Mouse (Mus musculus): ENCODE data around the gene Fbxo47. TPM values are rescaled to one million over a fixed set of nuclear protein-coding genes. Genes with fewer than 3 reads are reported as not detected.
A peak's percentile ranks its signal among the peaks of the same experiment; 100 is the strongest.

The Fbxo47 gene
- polyA plus RNA-seq, 1 experiment from 2014 or later: 0.62 TPM

GRCm38 (mm10) chr11:97866091-97866888 lies 17.7 kb downstream of the Fbxo47 start:
- no peaks in the 10 kb centered on the region for H3K27me3 ChIP-seq (ENCODE audit: control insufficient read depth, insufficient read depth, low read length)
- no peaks in the 10 kb centered on the region for H3K4me1 ChIP-seq (ENCODE audit: control insufficient read depth, insufficient read depth, low read length)
- H3K27ac ChIP-seq (replicated peaks; ENCODE audit: low read depth, low read length): no peak overlapping the region
- no peaks in the 10 kb centered on the region for H3K9me3 ChIP-seq (ENCODE audit: control insufficient read depth, low read length)
- H3K4me2 ChIP-seq (ENCODE audit: low read length): no peak overlapping the region
- H3K36me3 ChIP-seq (ENCODE audit: control insufficient read depth, insufficient read depth, low read length): no peaks in the 10 kb centered on the region
- no peak overlapping the region for H3K9ac ChIP-seq (replicated peaks; ENCODE audit: low read length)
- ATAC-seq (ENCODE audit: low FRiP score, low TSS enrichment) (no peak), DNase-seq (no peak)
- 95% methylated on average over 3 of the region's 3 CpGs for WGBS
- H3K4me3 ChIP-seq (replicated peaks; ENCODE audit: low read depth, low read length): no peak overlapping the region

- Histone ChIP-seq H3K27me3 (ENCODE audit: control insufficient read depth, insufficient read depth, low read length) (no peaks in the 10 kb centered on the region), H3K27ac (replicated peaks; ENCODE audit: low read depth, low read length) (no peak overlapping the region), H3K9ac (replicated peaks; ENCODE audit: low read length) (no peak overlapping the region), H3K4me1 (ENCODE audit: control insufficient read depth, insufficient read depth, low read length) (no peaks in the 10 kb centered on the region), H3K36me3 (ENCODE audit: control insufficient read depth, insufficient read depth, low read length) (no peaks in the 10 kb centered on the region), H3K4me2 (ENCODE audit: low read length) (no peak overlapping the region), H3K4me3 (replicated peaks; ENCODE audit: low read depth, low read length) (no peak overlapping the region), H3K9me3 (ENCODE audit: control insufficient read depth, low read length) (no peaks in the 10 kb centered on the region)
- 91% methylated on average over 5 of the region's 5 CpGs for WGBS
- DNase-seq (no peak), ATAC-seq (ENCODE audit: low FRiP score, low TSS enrichment) (no peak)
These were observed 18.5 kb downstream of the Fbxo47 start for GRCm38 (mm10) chr11:97865421-97865820.

GRCm38 (mm10) chr11:97862148-97862547 lies 21.8 kb downstream of the Fbxo47 start:
- DNase-seq (no peak), ATAC-seq (ENCODE audit: low FRiP score, low TSS enrichment) (no peak)
- H3K9ac ChIP-seq (replicated peaks; ENCODE audit: low read length): no peak overlapping the region
- H3K9me3 ChIP-seq (ENCODE audit: control insufficient read depth, low read length): no peaks in the 10 kb centered on the region
- H3K36me3 ChIP-seq (ENCODE audit: control insufficient read depth, insufficient read depth, low read length): no peaks in the 10 kb centered on the region
- H3K27me3 ChIP-seq (ENCODE audit: control insufficient read depth, insufficient read depth, low read length): no peaks in the 10 kb centered on the region
- H3K27ac ChIP-seq (replicated peaks; ENCODE audit: low read depth, low read length): no peak overlapping the region
- H3K4me1 ChIP-seq (ENCODE audit: control insufficient read depth, insufficient read depth, low read length): no peaks in the 10 kb centered on the region
- WGBS: 78% methylated on average over 2 of the region's 2 CpGs
- no peak overlapping the region for H3K4me2 ChIP-seq (ENCODE audit: low read length)
- H3K4me3 ChIP-seq (replicated peaks; ENCODE audit: low read depth, low read length): no peak overlapping the region

GRCm38 (mm10) chr11:97855473-97855872 lies 28.5 kb downstream of the Fbxo47 start:
- no peaks in the 10 kb centered on the region for H3K9me3 ChIP-seq (ENCODE audit: control insufficient read depth, low read length)
- WGBS: 90% methylated on average over 2 of the region's 2 CpGs
- no peak overlapping the region for H3K27ac ChIP-seq (replicated peaks; ENCODE audit: low read depth, low read length)
- no peaks in the 10 kb centered on the region for H3K36me3 ChIP-seq (ENCODE audit: control insufficient read depth, insufficient read depth, low read length)
- H3K4me2 ChIP-seq (ENCODE audit: low read length): no peak overlapping the region
- H3K27me3 ChIP-seq (ENCODE audit: control insufficient read depth, insufficient read depth, low read length): no peaks in the 10 kb centered on the region
- H3K4me3 ChIP-seq (replicated peaks; ENCODE audit: low read depth, low read length): no peak overlapping the region
- no peak overlapping the region for H3K9ac ChIP-seq (replicated peaks; ENCODE audit: low read length)
- DNase-seq: no peak
- no peaks in the 10 kb centered on the region for H3K4me1 ChIP-seq (ENCODE audit: control insufficient read depth, insufficient read depth, low read length)
- ATAC-seq (ENCODE audit: low FRiP score, low TSS enrichment): no peak

- no peak for DNase-seq
- 92% methylated on average over 2 of the region's 2 CpGs for WGBS
- H3K9me3 ChIP-seq (ENCODE audit: control insufficient read depth, low read length): no peaks in the 10 kb centered on the region
- H3K4me3 ChIP-seq (replicated peaks; ENCODE audit: low read depth, low read length): no peak overlapping the region
- no peak overlapping the region for H3K4me2 ChIP-seq (ENCODE audit: low read length)
- ATAC-seq (ENCODE audit: low FRiP score, low TSS enrichment): no peak
- H3K27me3 ChIP-seq (ENCODE audit: control insufficient read depth, insufficient read depth, low read length): no peaks in the 10 kb centered on the region
- H3K9ac ChIP-seq (replicated peaks; ENCODE audit: low read length): no peak overlapping the region
- H3K4me1 ChIP-seq (ENCODE audit: control insufficient read depth, insufficient read depth, low read length): no peaks in the 10 kb centered on the region
- no peak overlapping the region for H3K27ac ChIP-seq (replicated peaks; ENCODE audit: low read depth, low read length)
- H3K36me3 ChIP-seq (ENCODE audit: control insufficient read depth, insufficient read depth, low read length): no peaks in the 10 kb centered on the region
These were observed 32.4 kb downstream of the Fbxo47 start for GRCm38 (mm10) chr11:97851601-97852000.

- H3K9me3 ChIP-seq (ENCODE audit: control insufficient read depth, low read length): no peaks in the 10 kb centered on the region
- H3K36me3 ChIP-seq (ENCODE audit: control insufficient read depth, insufficient read depth, low read length): no peaks in the 10 kb centered on the region
- no peak overlapping the region for H3K4me3 ChIP-seq (replicated peaks; ENCODE audit: low read depth, low read length)
- no peak for DNase-seq
- H3K4me1 ChIP-seq (ENCODE audit: control insufficient read depth, insufficient read depth, low read length): no peaks in the 10 kb centered on the region
- no peak overlapping the region for H3K9ac ChIP-seq (replicated peaks; ENCODE audit: low read length)
- 74% methylated on average over 6 of the region's 6 CpGs for WGBS
- H3K27me3 ChIP-seq (ENCODE audit: control insufficient read depth, insufficient read depth, low read length): no peaks in the 10 kb centered on the region
- ATAC-seq (ENCODE audit: low FRiP score, low TSS enrichment): no peak
- no peak overlapping the region for H3K27ac ChIP-seq (replicated peaks; ENCODE audit: low read depth, low read length)
- H3K4me2 ChIP-seq (ENCODE audit: low read length): no peak overlapping the region
These were observed 33.6 kb downstream of the Fbxo47 start for GRCm38 (mm10) chr11:97850367-97850766.

GRCm38 (mm10) chr11:97842001-97842400 lies 42.0 kb downstream of the Fbxo47 start:
- Histone ChIP-seq H3K4me1 (ENCODE audit: control insufficient read depth, insufficient read depth, low read length) (peaks cover 16% of the 10 kb centered on the region), H3K27me3 (ENCODE audit: control insufficient read depth, insufficient read depth, low read length) (no peaks in the 10 kb centered on the region), H3K27ac (replicated peaks; ENCODE audit: low read depth, low read length) (peak overlapping the region; percentile 58), H3K9me3 (ENCODE audit: control insufficient read depth, low read length) (no peaks in the 10 kb centered on the region), H3K36me3 (ENCODE audit: control insufficient read depth, insufficient read depth, low read length) (peaks cover 11% of the 10 kb centered on the region), H3K9ac (replicated peaks; ENCODE audit: low read length) (peak overlapping the region; percentile 70), H3K4me2 (ENCODE audit: low read length) (peak overlapping the region; percentile 65), H3K4me3 (replicated peaks; ENCODE audit: low read depth, low read length) (peak overlapping the region; percentile 57)
- ATAC-seq (ENCODE audit: low FRiP score, low TSS enrichment): no peak
- WGBS: 21% methylated on average over 4 of the region's 4 CpGs
- peak; percentile 41 for DNase-seq

GRCm38 (mm10) chr11:97840991-97841661 lies 42.8 kb downstream of the Fbxo47 start:
- H3K4me2 ChIP-seq (ENCODE audit: low read length): peak overlapping the region; percentile 65
- peak overlapping the region; percentile 70 for H3K9ac ChIP-seq (replicated peaks; ENCODE audit: low read length)
- H3K27me3 ChIP-seq (ENCODE audit: control insufficient read depth, insufficient read depth, low read length): no peaks in the 10 kb centered on the region
- H3K27ac ChIP-seq (replicated peaks; ENCODE audit: low read depth, low read length): peak overlapping the region; percentile 92
- ATAC-seq (ENCODE audit: low FRiP score, low TSS enrichment) (peak; percentile 89), DNase-seq (peak; percentile 92)
- under 1% methylated on average over 22 of the region's 22 CpGs for WGBS
- peak overlapping the region; percentile 57 for H3K4me3 ChIP-seq (replicated peaks; ENCODE audit: low read depth, low read length)
- no peaks in the 10 kb centered on the region for H3K9me3 ChIP-seq (ENCODE audit: control insufficient read depth, low read length)
- peaks cover 16% of the 10 kb centered on the region for H3K4me1 ChIP-seq (ENCODE audit: control insufficient read depth, insufficient read depth, low read length)
- H3K36me3 ChIP-seq (ENCODE audit: control insufficient read depth, insufficient read depth, low read length): peaks cover 20% of the 10 kb centered on the region
